Mouse (Mus musculus) stomach, embryonic 16.5 days (tissue): Measurements from ENCODE around the gene Fam43a. TPM values are rescaled to one million over a fixed set of nuclear protein-coding genes. Genes with fewer than 3 reads are reported as not detected.

ENCODE experiments used
- ATAC-seq: fragments of 200-750 bp; cut with Nextera tagmentation; 2 replicates; pipeline ENCODE4 v1.8.0; 2017; ENCODE audit warnings: moderate number of reproducible peaks, moderate TSS enrichment; ENCODE audit not compliant: insufficient read depth, low FRiP score
- H3K27ac ChIP-seq: fragments of 300-500 bp; sonication (generic); 2 replicates; pipeline ENCODE4 v1.5.1; 2014; ENCODE audit warnings: low read length
- H3K27me3 ChIP-seq: fragments of 300-500 bp; sonication (generic); 2 replicates; pipeline ENCODE4 v1.6.1; 2014; ENCODE audit warnings: low read length, control low read depth, mixed read lengths; ENCODE audit not compliant: control insufficient read depth, insufficient read depth
- H3K36me3 ChIP-seq: fragments of 300-500 bp; sonication (generic); 2 replicates; pipeline ENCODE4 v1.6.1; 2014; ENCODE audit warnings: low read length; ENCODE audit not compliant: control insufficient read depth, insufficient read depth
- H3K4me1 ChIP-seq: fragments of 300-500 bp; sonication (generic); 2 replicates; pipeline ENCODE4 v1.6.1; 2014; ENCODE audit warnings: low read length, control low read depth, mixed read lengths; ENCODE audit not compliant: control insufficient read depth, insufficient read depth
- H3K4me2 ChIP-seq: fragments of 300-500 bp; sonication (generic); 2 replicates; pipeline ENCODE4 v1.6.1; 2014; ENCODE audit warnings: low read depth, low read length, mixed read lengths
- H3K4me3 ChIP-seq: fragments of 300-500 bp; sonication (generic); replicated peaks from 2 replicates; pipeline ENCODE4 v1.5.1; 2014; ENCODE audit warnings: mild to moderate bottlenecking, low read length
- H3K9ac ChIP-seq: fragments of 300-500 bp; sonication (generic); 2 replicates; pipeline ENCODE4 v1.6.1; 2014; ENCODE audit warnings: low read length
- H3K9me3 ChIP-seq: fragments of 300-500 bp; sonication (generic); replicated peaks from 2 replicates; pipeline ENCODE4 v1.6.1; 2016; ENCODE audit warnings: low read length, control low read depth; ENCODE audit not compliant: control insufficient read depth
- WGBS: fragments of 180-500 bp; shearing (Covaris S2); extraction: QIAGEN DNeasy Blood & Tissue Kit; methylation state at CpG from one replicate; pipeline ENCODE4 v1.1.7; 2014; 5-methylcytosine and 5-hydroxymethylcytosine counted together
- polyA plus RNA-seq: library from polyadenylated mRNA; unstranded; fragments of >200 nt; fragmentation: Nextera tagmentation; extraction: Ambion mirVana; gene quantifications from 2 replicates; pipeline ENCODE4 v1.2.1, GENCODE M21; 2015

The Fam43a gene
- 15.5 and 16.7 TPM in 2 replicates for polyA plus RNA-seq

DNA sequence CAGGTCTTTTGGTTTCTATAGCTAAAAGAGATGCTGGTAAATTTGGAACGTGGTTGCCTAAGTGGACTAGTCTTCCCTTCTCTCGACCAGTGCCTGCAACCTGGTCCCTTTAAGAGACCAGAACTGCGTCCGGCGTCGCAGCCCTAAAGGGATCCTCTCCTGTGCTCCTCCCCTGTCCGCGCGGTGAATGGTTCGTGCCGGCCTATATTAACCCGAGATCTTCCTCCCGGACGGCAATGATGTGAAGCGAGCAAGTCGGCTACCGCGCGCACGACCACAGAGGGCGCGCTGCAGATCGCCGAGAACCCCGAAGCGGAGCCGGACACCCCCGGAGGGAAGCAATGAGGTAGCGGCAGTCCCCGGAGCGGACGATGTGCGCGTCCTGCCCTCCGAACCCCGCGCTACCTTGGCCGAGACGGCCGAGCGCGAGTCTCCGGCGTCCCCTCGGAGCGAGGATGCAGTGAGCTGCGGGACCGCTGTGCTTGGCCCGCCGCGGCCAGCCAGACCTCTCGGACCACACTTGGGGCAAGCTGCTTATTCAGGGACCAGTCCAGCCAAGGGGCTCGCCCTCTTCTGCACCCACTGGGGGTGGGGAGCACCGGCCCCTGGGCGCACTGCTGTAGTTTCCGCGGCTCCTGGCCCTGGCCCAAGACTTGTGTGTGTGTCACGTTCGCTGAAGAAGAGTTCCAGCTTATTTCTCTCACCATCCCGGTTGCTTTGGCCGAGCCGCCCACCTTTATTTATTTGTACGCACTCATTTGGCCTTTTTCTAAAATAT is at the start of gene Fam43a:
Fam43a (plus strand) TSS at position 233 of the 778 bp plus-strand sequence.
- Histone ChIP-seq H3K9ac (peak within 1 kb of the TSS; percentile 85), H3K4me2 (peak within 1 kb of the TSS; percentile 92), H3K27ac (peak within 1 kb of the TSS; percentile 86), H3K4me3 (peak within 1 kb of the TSS; percentile 73), H3K9me3 (no peaks in the 10 kb centered on the region), H3K36me3 (no peaks in the 10 kb centered on the region), H3K27me3 (no peaks in the 10 kb centered on the region), H3K4me1 (peaks cover 39% of the 10 kb centered on the region)
- WGBS, result under 1% methylated on average over 63 of the region's 63 CpGs
- peak; percentile 87 for ATAC-seq

DNA sequence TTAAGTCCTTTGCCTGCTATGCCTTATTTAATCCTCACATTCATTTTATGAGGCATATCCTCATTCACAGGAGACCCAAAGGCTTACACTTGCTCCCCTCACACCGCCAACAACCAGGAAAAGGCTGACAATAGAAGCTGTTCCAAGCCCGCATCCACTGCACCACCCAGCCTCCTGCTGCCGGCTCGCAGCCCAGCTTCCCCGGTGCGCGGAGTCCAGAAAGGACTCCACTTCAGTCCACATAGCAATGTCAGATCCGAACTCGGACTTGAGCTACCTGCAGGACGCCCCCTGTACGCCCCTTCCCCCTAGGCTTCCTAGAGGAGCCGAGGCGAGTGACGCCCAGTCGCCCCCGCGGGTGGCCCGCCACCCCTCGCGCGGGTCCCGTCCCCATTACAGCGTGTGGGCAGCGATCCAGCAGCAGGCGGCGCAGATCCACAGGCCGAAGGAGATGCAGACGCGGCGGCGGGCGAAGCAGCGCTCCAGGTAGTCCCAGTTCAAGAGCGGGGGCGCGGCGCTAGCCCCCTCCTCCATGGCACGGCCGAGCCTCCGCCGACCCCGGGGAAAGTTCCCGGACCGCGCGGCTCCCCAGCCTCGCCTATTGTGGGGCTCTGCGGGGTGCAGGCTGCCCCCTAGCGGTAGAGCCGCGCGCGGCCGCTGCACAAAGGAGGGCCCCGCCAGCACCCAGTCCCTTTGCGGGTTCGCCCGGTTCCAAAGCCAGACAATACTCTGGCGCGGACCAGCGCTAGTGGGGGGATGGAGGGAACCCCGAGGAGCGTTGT is 49.4 kb upstream of the Fam43a start:
- Histone ChIP-seq H3K4me3 (peak overlapping the region; percentile 77), H3K27me3 (no peaks in the 10 kb centered on the region), H3K27ac (no peak overlapping the region), H3K9ac (peak overlapping the region; percentile 94), H3K9me3 (peaks cover 3% of the 10 kb centered on the region), H3K4me1 (peaks cover 13% of the 10 kb centered on the region; the same call in 1 of the 2 replicates), H3K36me3 (0 out of 2 replicates have a peak, but pooled peaks cover 4% of the 10 kb centered on the region), H3K4me2 (peak overlapping the region; percentile 68)
- peak; percentile 83 for ATAC-seq
- WGBS, result under 1% methylated on average over 63 of the region's 63 CpGs

DNA sequence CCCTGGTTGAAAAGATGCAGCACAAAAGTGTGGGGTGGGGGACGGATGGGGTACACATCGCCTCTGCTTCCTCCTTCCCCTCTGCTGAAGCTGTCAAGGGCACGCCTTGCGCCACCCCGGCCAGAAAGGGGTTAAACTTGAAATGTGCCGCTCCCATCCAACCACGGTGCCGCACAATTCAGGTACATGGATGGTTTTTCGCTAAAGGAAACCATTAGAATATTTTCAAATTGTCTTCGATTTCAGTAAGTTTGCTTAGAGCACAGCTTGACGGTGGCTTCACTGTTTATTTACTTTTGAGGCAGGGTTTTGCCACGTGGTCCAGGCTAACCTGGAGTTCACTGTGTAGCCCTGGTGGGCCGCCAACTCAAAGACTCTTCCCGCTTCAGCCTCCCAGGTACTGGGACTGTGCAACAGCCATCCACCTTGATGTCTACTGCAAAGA is 48.8 kb upstream of the Fam43a start, which contains the start of gene Tmem44:
Tmem44 (minus strand) TSS at position 95 of the 445 bp plus-strand sequence.
- Histone ChIP-seq H3K9ac (peak within 1 kb of the TSS; percentile 94), H3K27me3 (no peaks in the 10 kb centered on the region), H3K4me2 (peak within 1 kb of the TSS; percentile 68), H3K27ac (no peak within 1 kb of the TSS), H3K4me1 (peaks cover 13% of the 10 kb centered on the region; the same call in 1 of the 2 replicates), H3K36me3 (0 out of 2 replicates have a peak, but pooled peaks cover 4% of the 10 kb centered on the region), H3K4me3 (peak within 1 kb of the TSS; percentile 77), H3K9me3 (peaks cover 9% of the 10 kb centered on the region)
- peak; percentile 31 for ATAC-seq
- WGBS, result 4% methylated on average over 14 of the region's 14 CpGs

DNA sequence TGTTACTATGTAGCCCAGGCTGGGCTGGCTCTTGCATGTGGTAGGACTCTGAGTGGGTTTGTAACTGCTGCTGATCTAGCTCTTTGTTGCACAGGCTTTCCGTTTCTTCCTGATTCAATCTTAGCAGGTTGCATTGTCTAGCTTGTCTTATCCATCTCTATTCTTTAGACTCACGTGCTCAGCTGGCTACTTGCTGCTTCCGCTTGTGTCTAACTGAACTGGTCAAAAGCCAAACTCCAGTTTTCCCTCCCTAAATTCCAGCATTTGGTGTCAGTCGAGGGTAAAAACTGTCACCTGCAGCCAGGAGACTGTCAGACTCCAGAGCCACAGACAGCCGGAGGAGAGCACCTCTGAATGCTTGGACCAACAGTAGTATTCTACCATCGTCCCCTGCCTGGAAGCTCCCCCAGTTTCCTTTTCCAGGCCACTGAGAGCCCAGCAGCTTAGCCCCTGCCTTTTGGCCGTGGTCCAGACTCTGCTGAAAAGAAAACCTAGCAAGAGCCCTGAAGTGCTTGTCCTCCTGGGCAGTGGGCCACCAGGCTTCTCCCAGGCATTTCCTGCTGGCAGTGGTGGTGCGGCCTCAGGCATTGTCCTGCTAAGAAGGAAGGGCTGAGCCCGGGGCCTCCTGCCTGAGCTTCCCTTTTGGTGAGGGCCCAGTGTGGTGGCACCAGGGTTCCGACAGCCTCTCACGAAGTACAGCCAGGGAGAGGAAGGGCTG is 46.7 kb upstream of the Fam43a start:
- peaks cover 11% of the 10 kb centered on the region for H3K9me3 ChIP-seq
- H3K4me3 ChIP-seq, result no peak overlapping the region
- no peak overlapping the region for H3K4me2 ChIP-seq
- H3K9ac ChIP-seq, result 0 out of 2 replicates have a peak overlapping the region, but pooled peaks have one; percentile 31
- peaks cover 13% of the 10 kb centered on the region; the same call in 1 of the 2 replicates for H3K4me1 ChIP-seq
- no peaks in the 10 kb centered on the region for H3K27me3 ChIP-seq
- peak; percentile 56; the same call in 1 of the 2 replicates for ATAC-seq
- no peaks in the 10 kb centered on the region for H3K36me3 ChIP-seq
- peak overlapping the region; percentile 49 for H3K27ac ChIP-seq
- 31% methylated on average over 11 of the region's 11 CpGs for WGBS

DNA sequence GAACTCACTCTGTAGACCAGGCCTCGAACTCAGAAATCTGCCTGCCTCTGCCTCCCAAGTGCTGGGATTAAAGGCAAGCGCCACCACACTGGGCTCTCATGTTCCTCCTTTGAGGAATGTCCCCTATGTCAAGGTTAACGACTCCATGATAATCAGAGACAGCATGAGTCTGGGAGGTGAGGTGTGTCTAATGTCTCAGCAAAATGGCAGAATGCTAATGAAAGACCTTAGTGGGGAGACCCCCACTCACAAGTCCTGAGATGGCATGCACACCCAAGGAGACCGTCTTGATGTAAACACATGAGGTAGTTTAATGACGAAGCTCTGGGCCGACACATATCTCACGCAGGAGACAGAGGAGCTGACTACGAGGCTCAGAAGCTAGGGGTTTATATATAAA is 45.4 kb upstream of the Fam43a start:
- H3K4me1 ChIP-seq, result peaks cover 13% of the 10 kb centered on the region; the same call in 1 of the 2 replicates
- H3K27me3 ChIP-seq, result no peaks in the 10 kb centered on the region
- H3K36me3 ChIP-seq, result no peaks in the 10 kb centered on the region
- H3K9me3 ChIP-seq, result peaks cover 11% of the 10 kb centered on the region
- no peak overlapping the region for H3K4me2 ChIP-seq
- H3K4me3 ChIP-seq, result no peak overlapping the region
- no peak for ATAC-seq
- 92% methylated on average over 8 of the region's 8 CpGs for WGBS
- no peak overlapping the region for H3K27ac ChIP-seq
- H3K9ac ChIP-seq, result no peak overlapping the region

DNA sequence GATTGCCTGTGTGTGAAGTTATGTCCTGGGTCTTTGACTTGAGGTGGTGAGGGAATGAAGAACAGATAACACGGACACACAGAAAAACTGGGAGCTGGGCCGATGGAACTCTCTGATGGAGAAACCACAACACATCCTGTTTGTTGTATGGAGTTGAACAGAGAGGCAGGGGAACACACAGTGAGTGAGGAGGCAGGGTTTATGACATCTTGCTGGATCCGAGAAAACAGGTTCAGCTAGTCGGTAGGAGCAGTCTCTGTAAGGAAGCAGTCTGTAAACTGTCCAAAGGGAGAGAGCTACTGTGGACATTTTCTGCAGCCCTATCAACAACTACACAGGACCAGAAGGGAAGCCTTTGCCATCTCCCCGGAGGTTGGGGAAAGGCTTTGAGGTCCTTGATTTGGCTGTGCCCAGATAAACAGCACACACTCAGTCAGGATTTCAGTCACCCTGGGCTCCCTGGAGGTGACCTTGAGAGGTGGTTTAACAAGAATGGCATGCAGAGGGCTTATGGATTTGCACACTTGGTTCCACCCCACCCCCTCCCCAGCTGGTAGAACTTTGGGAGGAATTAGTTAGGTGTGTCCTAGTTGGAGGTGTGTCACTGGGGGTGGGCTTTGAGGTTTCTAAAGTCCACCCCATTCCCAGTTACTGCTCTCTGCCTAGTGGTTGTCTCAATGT is 40.1 kb upstream of the Fam43a start:
- no peaks in the 10 kb centered on the region for H3K27me3 ChIP-seq
- ATAC-seq, result no peak
- H3K9me3 ChIP-seq, result peaks cover 11% of the 10 kb centered on the region
- WGBS, result 88% methylated on average over 5 of the region's 5 CpGs
- peaks cover 12% of the 10 kb centered on the region for H3K36me3 ChIP-seq
- no peak overlapping the region for H3K4me3 ChIP-seq
- no peak overlapping the region for H3K9ac ChIP-seq
- H3K27ac ChIP-seq, result no peak overlapping the region
- no peak overlapping the region for H3K4me2 ChIP-seq
- H3K4me1 ChIP-seq, result no peaks in the 10 kb centered on the region

DNA sequence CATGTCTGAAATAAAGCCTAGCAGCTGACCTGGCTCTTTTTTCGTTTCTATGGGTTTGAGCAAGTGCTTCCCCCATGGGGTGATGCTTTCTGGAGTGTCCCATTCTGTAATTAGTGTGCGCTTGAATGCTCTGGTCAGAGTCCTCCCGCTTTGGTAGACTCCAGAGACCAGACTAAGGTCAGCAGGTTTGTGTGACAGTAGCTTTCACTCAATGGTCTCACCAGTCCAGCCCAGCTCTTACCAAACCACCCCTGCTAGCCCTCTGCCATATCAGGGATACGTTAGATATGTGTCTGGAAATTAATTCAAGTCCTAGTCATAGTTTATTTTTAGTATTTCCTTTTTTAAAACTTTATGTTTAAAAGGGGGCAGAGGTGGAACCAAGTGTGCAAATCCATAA is 38.9 kb upstream of the Fam43a start:
- Histone ChIP-seq H3K9me3 (peaks cover 4% of the 10 kb centered on the region; the same call in 1 of the 2 replicates), H3K4me1 (no peaks in the 10 kb centered on the region), H3K4me2 (no peak overlapping the region), H3K36me3 (peaks cover 16% of the 10 kb centered on the region), H3K27ac (no peak overlapping the region), H3K4me3 (no peak overlapping the region), H3K27me3 (no peaks in the 10 kb centered on the region), H3K9ac (no peak overlapping the region)
- 97% methylated on average over 4 of the region's 4 CpGs for WGBS
- ATAC-seq, result no peak

DNA sequence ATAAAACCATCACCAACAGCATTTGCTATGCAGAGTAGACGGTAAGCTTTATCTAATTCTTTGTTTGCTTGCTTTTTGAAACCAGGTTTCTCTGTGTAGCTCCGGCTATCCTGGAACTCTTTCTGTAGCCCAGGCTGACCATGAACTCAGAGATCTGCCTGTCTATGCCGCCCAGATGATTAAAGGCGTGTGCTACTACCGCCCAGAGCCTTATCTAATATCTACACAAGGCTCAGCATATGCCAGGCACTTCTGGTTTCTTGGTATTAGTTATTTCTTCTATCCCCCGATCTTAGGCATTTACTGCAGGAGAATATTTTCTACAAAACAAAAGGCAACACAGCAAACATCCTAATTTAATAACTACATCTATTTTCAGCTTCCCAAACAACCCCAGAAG is 33.9 kb upstream of the Fam43a start:
- 86% methylated on average over 6 of the region's 6 CpGs for WGBS
- Histone ChIP-seq H3K4me1 (no peaks in the 10 kb centered on the region), H3K27me3 (no peaks in the 10 kb centered on the region), H3K27ac (no peak overlapping the region), H3K9me3 (no peaks in the 10 kb centered on the region), H3K36me3 (peaks cover 52% of the 10 kb centered on the region), H3K4me3 (no peak overlapping the region), H3K4me2 (no peak overlapping the region), H3K9ac (no peak overlapping the region)
- ATAC-seq, result no peak
